Mouse (Mus musculus) forebrain, embryonic 15.5 days (tissue): ENCODE measurements around the gene Ddx39b. TPM values are rescaled to one million over a fixed set of nuclear protein-coding genes. Genes with fewer than 3 reads are reported as not detected.

Experiments used
- ATAC-seq: fragments of 200-750 bp; cut with Nextera tagmentation; replicated peaks from 2 replicates; pipeline ENCODE4 v1.8.0; 2017; ENCODE audit warnings: mild to moderate bottlenecking, moderate TSS enrichment, moderate library complexity
- H3K27ac ChIP-seq: fragments of 300-500 bp; sonication (generic); replicated peaks from 2 replicates; pipeline ENCODE4 v1.5.1; 2015; ENCODE audit warnings: mild to moderate bottlenecking, inconsistent platforms
- H3K27me3 ChIP-seq: fragments of 300-500 bp; sonication (generic); 2 replicates; pipeline ENCODE4 v1.6.1; 2015; ENCODE audit warnings: inconsistent platforms
- H3K36me3 ChIP-seq: fragments of 300-500 bp; sonication (generic); 2 replicates; pipeline ENCODE4 v1.6.1; 2015; ENCODE audit warnings: mild to moderate bottlenecking, inconsistent platforms
- H3K4me1 ChIP-seq: fragments of 300-500 bp; sonication (generic); 2 replicates; pipeline ENCODE4 v1.6.1; 2015; ENCODE audit warnings: inconsistent platforms
- H3K4me2 ChIP-seq: fragments of 300-500 bp; sonication (generic); replicated peaks from 2 replicates; pipeline ENCODE4 v1.6.1; 2015; ENCODE audit warnings: mild to moderate bottlenecking, inconsistent platforms
- H3K4me3 ChIP-seq: fragments of 300-500 bp; sonication (generic); 2 replicates; pipeline ENCODE4 v1.5.1; 2015; ENCODE audit warnings: mild to moderate bottlenecking, inconsistent platforms
- H3K9ac ChIP-seq: fragments of 300-500 bp; sonication (generic); replicated peaks from 2 replicates; pipeline ENCODE4 v1.6.1; 2015; ENCODE audit warnings: mild to moderate bottlenecking, inconsistent platforms
- H3K9me3 ChIP-seq: fragments of 300-500 bp; sonication (generic); 2 replicates; pipeline ENCODE4 v1.6.1; 2016; ENCODE audit warnings: inconsistent platforms
- WGBS: fragments of 180-500 bp; shearing (Covaris S2); methylation state at CpG from one replicate; pipeline ENCODE4 v1.1.7; 2015; ENCODE audit warnings: mixed read lengths; 5-methylcytosine and 5-hydroxymethylcytosine counted together
- polyA plus RNA-seq: library from polyadenylated mRNA; unstranded; fragments of >200 nt; fragmentation: Nextera tagmentation; extraction: Ambion mirVana; gene quantifications from 2 replicates; pipeline ENCODE4 v1.2.1, GENCODE M21; 2015

The Ddx39b gene
- polyA plus RNA-seq, 1 experiment from 2014 or later: 478 TPM

GRCm38 (mm10) chr17:35258492-35259478 lies 17.2 kb downstream of the Ddx39b start:
- Histone ChIP-seq H3K9ac (no peak overlapping the region), H3K36me3 (peaks cover 8% of the 10 kb centered on the region), H3K9me3 (no peaks in the 10 kb centered on the region), H3K4me3 (no peak overlapping the region), H3K27me3 (no peaks in the 10 kb centered on the region), H3K4me1 (peaks cover 9% of the 10 kb centered on the region), H3K27ac (no peak overlapping the region), H3K4me2 (no peak overlapping the region)
- WGBS: 62% methylated on average over 14 of the region's 14 CpGs
- ATAC-seq: no peak

DNA sequence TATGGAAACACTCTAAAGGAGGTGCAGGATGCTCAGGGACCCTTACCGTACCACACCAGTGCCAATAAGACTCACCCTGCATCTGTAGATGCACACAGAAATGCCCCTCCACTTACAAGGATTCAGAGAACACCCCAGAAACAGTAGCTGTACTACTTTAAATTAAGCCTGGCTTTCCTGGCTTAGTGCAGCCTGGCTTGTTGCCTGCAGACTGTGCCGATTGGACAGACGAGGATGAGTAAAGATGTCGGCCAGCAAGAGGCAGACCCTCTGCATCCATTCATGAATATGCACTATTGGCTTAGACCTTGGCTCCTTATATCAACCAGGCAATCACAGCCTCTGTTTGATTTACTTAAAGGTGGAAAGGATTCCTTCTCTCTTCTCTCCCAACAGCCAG lies 18.1 kb downstream of the Ddx39b start:
- no peak overlapping the region for H3K4me3 ChIP-seq
- no peak overlapping the region for H3K4me2 ChIP-seq
- 71% methylated on average over 4 of the region's 4 CpGs for WGBS
- no peak overlapping the region for H3K9ac ChIP-seq
- no peak for ATAC-seq
- peaks cover 11% of the 10 kb centered on the region for H3K4me1 ChIP-seq
- H3K27me3 ChIP-seq: no peaks in the 10 kb centered on the region
- no peak overlapping the region for H3K27ac ChIP-seq
- H3K36me3 ChIP-seq: no peaks in the 10 kb centered on the region
- no peaks in the 10 kb centered on the region for H3K9me3 ChIP-seq

- no peak overlapping the region for H3K4me2 ChIP-seq
- no peaks in the 10 kb centered on the region for H3K36me3 ChIP-seq
- 76% methylated on average over 13 of the region's 13 CpGs for WGBS
- no peak overlapping the region for H3K27ac ChIP-seq
- no peak overlapping the region for H3K9ac ChIP-seq
- no peak for ATAC-seq
- no peaks in the 10 kb centered on the region for H3K9me3 ChIP-seq
- H3K27me3 ChIP-seq: no peaks in the 10 kb centered on the region
- H3K4me3 ChIP-seq: no peak overlapping the region
- peaks cover 11% of the 10 kb centered on the region for H3K4me1 ChIP-seq
Observed at GRCm38 (mm10) chr17:35261651-35262050, 20.1 kb downstream of the Ddx39b start.

DNA sequence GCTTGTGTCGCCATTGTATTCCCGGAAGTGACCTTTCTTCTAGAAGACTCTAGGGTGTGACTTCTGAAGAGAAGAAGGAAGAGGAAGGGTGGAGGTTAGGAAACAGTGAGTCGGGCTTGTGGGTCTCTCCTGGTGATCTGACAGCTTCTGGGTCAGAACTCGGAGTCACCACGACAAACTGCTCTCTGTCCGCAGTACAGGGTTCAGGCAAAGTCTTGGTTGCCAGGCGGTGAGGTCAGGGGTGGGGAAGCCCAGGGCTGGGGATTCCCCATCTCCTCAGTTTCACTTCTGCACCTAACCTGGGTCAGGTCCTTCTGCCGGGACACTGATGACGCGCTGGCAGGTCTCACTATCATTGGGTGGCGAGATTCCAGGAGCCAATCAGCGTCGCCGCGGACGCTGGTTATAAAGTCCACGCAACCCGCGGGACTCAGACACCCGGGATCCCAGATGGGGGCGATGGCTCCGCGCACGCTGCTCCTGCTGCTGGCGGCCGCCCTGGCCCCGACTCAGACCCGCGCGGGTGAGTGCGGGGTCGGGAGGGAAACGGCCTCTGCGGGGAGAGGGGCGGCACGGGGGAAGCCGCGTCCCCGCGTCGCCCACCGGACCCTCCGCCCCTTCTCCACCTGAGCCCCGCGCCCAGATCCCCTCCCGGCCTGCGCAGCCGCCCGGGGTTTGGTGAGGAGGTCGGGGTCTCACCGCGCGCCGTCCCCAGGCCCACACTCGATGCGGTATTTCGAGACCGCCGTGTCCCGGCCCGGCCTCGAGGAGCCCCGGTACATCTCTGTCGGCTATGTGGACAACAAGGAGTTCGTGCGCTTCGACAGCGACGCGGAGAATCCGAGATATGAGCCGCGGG lies 21.3 kb downstream of the Ddx39b start, which contains the start of gene H2-D1:
Gene H2-D1, plus strand, starts transcription at position 67 of the 859 bp plus-strand sequence.
- H3K9ac ChIP-seq: peak within 1 kb of the TSS; percentile 73
- no peak within 1 kb of the TSS for H3K27ac ChIP-seq
- H3K27me3 ChIP-seq: no peaks in the 10 kb centered on the region
- no peaks in the 10 kb centered on the region for H3K36me3 ChIP-seq
- no peaks in the 10 kb centered on the region for H3K9me3 ChIP-seq
- peak within 1 kb of the TSS; percentile 97 for H3K4me2 ChIP-seq
- H3K4me3 ChIP-seq: peak within 1 kb of the TSS; percentile 80
- ATAC-seq: peak; percentile 89
- H3K4me1 ChIP-seq: peaks cover 9% of the 10 kb centered on the region
- WGBS: 2% methylated on average over 73 of the region's 73 CpGs

DNA sequence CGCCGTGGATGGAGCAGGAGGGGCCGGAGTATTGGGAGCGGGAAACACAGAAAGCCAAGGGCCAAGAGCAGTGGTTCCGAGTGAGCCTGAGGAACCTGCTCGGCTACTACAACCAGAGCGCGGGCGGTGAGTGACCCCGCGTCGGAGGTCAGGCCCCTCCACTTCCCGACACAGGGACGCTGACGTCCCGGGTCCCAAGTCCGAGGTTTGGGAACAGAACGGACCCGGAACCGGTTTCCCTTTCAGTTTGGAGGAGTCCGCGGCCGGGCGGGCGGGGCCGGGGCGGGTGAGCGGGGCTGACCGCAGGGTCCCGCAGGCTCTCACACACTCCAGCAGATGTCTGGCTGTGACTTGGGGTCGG lies 22.0 kb downstream of the Ddx39b start:
- Histone ChIP-seq H3K27me3 (no peaks in the 10 kb centered on the region), H3K4me3 (peak overlapping the region; percentile 80), H3K27ac (no peak overlapping the region), H3K9ac (peak overlapping the region; percentile 73), H3K4me2 (peak overlapping the region; percentile 97), H3K36me3 (no peaks in the 10 kb centered on the region), H3K4me1 (peaks cover 7% of the 10 kb centered on the region), H3K9me3 (no peaks in the 10 kb centered on the region)
- under 1% methylated on average over 31 of the region's 31 CpGs for WGBS
- 0 out of 2 replicates have a peak, but pooled peaks have one; percentile 12 for ATAC-seq

DNA sequence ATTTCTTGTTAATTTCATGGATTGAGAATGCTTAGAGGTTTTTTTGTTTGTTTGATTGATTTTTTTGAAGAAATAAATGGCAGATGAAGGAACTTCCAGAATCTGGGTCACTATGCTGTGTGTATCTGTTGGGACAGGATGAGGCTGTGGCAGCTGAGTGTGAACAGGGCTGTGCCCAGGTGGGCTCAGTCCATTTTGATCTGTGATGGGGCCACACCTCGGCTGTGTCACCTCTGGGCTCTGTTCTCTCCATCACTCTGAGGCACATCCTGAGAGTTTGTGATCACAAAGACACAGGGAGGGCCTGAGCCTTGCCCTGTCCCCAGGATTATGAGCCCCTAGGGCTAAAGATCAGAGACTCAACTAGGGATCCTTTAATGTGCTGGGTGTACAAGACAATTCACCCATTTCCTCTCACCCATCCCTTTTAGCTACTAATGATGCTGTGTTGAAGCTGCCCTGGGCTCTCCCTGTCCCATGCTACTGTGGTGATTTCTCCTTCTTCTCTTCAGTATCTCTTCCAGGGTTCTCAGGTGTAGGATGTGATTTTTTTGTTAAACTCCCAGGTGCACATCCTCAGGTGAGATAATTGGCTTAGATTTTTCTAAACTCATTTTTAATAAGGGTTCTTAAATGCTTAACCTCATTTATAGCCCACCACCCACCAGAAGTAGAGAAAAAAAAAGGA lies 26.0 kb downstream of the Ddx39b start:
- ATAC-seq: no peak
- Histone ChIP-seq H3K4me2 (no peak overlapping the region), H3K36me3 (no peaks in the 10 kb centered on the region), H3K4me1 (peaks cover 7% of the 10 kb centered on the region), H3K27ac (no peak overlapping the region), H3K27me3 (no peaks in the 10 kb centered on the region), H3K4me3 (no peak overlapping the region), H3K9me3 (no peaks in the 10 kb centered on the region), H3K9ac (no peak overlapping the region)
- WGBS: 76% methylated on average over 1 of the region's 1 CpGs

GRCm38 (mm10) chr17:35269653-35270347 lies 28.3 kb downstream of the Ddx39b start:
- Histone ChIP-seq H3K36me3 (no peaks in the 10 kb centered on the region), H3K9me3 (no peaks in the 10 kb centered on the region), H3K27me3 (no peaks in the 10 kb centered on the region), H3K9ac (no peak overlapping the region), H3K27ac (no peak overlapping the region), H3K4me2 (no peak overlapping the region), H3K4me3 (no peak overlapping the region), H3K4me1 (no peaks in the 10 kb centered on the region)
- 17% methylated on average over 3 of the region's 3 CpGs for WGBS
- no peak for ATAC-seq

- no peak for ATAC-seq
- Histone ChIP-seq H3K4me1 (no peaks in the 10 kb centered on the region), H3K27me3 (peaks cover 13% of the 10 kb centered on the region), H3K27ac (no peak overlapping the region), H3K4me3 (no peak overlapping the region), H3K9me3 (no peaks in the 10 kb centered on the region), H3K9ac (no peak overlapping the region), H3K4me2 (no peak overlapping the region), H3K36me3 (no peaks in the 10 kb centered on the region)
- WGBS: 78% methylated on average over 3 of the region's 3 CpGs
Observed at GRCm38 (mm10) chr17:35272249-35272648, 30.7 kb downstream of the Ddx39b start.

DNA sequence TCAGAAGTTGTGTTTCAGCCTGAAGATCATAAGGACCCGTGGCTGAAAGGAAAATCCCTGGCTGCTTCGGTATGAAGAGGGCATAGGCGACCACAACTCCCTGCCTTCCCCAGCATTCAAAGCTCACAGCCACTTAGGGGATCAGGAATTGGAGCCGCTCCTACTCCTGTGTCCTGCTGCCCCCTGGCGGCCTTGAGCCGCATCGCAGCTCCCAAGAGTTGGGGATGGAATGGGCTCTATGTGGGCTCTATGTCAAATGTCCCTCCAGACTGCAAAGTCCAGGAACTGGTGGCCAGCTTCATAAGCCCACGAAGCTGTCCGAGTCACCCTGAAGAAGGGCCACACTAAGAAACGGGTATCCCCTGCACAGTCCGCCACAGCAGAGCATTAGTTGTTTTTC lies 33.2 kb downstream of the Ddx39b start:
- no peak overlapping the region for H3K4me2 ChIP-seq
- 5% methylated on average over 11 of the region's 11 CpGs for WGBS
- H3K9me3 ChIP-seq: no peaks in the 10 kb centered on the region
- no peak overlapping the region for H3K4me3 ChIP-seq
- peak; percentile 43; the same call in 1 of the 2 replicates for ATAC-seq
- no peak overlapping the region for H3K9ac ChIP-seq
- H3K27me3 ChIP-seq: peaks cover 13% of the 10 kb centered on the region
- no peaks in the 10 kb centered on the region for H3K4me1 ChIP-seq
- H3K27ac ChIP-seq: no peak overlapping the region
- H3K36me3 ChIP-seq: no peaks in the 10 kb centered on the region

DNA sequence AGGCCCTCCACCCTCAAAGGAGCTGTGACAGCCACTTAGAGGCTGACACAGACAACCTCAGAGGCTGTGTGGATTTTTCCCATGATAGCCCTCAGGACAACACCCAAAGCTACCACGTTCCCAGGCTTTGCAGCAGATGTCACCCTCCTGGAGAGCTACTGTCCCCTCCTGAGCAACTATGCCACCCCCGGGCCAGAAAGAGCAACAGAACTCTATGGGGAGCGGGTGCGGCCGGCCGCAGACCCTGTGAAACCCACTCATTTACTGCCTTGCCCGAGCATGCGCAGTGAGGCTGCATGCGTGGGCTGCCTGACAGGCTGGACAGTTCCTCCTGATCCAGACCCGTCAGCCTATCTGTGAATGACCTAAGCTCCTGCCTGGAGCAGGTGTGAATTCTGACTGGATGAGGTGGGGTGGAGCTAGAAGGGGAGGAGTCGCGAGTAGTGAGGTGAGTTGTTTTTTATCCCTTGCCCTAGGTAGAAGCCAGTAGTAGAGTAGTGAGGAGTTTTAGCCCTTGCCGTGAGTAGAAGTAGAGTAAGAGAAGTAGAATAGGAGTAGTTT lies 34.8 kb downstream of the Ddx39b start:
- Histone ChIP-seq H3K27ac (no peak overlapping the region), H3K27me3 (peaks cover 13% of the 10 kb centered on the region), H3K4me2 (no peak overlapping the region; the same call in 1 of the 2 replicates), H3K4me1 (no peaks in the 10 kb centered on the region), H3K9ac (no peak overlapping the region), H3K36me3 (no peaks in the 10 kb centered on the region), H3K4me3 (no peak overlapping the region), H3K9me3 (no peaks in the 10 kb centered on the region)
- WGBS: 20% methylated on average over 13 of the region's 13 CpGs
- no peak for ATAC-seq

DNA sequence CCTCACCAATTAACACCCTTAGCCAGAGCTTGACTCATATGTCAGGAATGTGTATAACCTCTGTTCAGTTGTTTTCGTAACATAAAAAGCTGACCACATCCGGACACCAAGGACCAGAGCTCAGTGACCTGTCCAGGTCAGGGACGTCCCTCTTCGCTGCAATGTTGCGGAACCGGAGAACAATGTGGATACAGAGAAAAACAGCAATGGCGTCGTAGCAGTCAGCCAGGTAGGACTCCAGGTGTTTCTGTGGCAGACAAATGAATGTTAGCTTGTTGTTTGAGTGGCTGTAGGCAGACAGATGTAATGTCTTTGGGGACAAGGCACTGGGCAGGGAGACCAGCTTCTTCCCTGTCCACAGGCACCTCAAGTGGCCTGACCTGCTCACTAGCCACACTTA lies 36.5 kb downstream of the Ddx39b start:
- 88% methylated on average over 8 of the region's 8 CpGs for WGBS
- Histone ChIP-seq H3K27me3 (peaks cover 13% of the 10 kb centered on the region), H3K9me3 (no peaks in the 10 kb centered on the region), H3K4me1 (no peaks in the 10 kb centered on the region), H3K36me3 (no peaks in the 10 kb centered on the region), H3K9ac (no peak overlapping the region), H3K4me2 (no peak overlapping the region), H3K27ac (no peak overlapping the region), H3K4me3 (no peak overlapping the region)
- no peak for ATAC-seq
